Comparison of ENCODE assay signal across 8 mouse cellular contexts in the genomic region with DNA sequence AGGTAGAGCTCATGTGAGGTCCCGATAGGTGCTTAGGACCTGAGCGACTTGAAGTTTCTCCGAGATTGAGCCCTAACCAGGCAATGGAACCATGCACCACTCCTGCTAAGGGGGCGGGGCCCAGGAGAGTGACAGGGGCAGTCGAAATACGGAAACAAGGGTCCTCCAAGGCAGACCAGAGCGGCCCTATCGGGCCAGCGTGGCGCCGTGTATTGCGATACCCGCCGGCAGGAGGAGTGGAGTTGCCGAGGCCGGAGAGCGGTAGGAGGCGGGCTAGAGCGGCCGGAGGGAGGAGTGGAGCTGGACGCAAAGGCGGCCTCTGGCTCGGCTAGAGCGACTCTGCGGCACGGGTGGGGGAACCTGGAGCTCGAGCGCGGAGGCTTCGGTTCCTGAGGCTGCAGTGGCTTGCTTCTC. TPM values are rescaled to one million over a fixed set of nuclear protein-coding genes. Genes with fewer than 3 reads are reported as not detected.
DNase-seq lines count a peak whose midpoint lies in the region; ATAC-seq and TF ChIP-seq lines count a peak whose summit lies in the region.

No protein-coding gene starts in this region.

- H3K4me2 ChIP-seq in heart, embryonic 11.5 days, result peak overlapping the region; percentile 75
- H3K4me2 ChIP-seq in kidney, embryonic 16.5 days (replicated peaks; ENCODE audit: low read depth, low read length), result peak overlapping the region; percentile 94
- H3K4me2 ChIP-seq in myocyte (ENCODE audit: low read depth), result peak overlapping the region; percentile 97

- H3K79me2 ChIP-seq in C2C12 (ENCODE audit: control insufficient read depth, insufficient read depth) (peaks cover 30% of the 10 kb centered on the region), myocyte (ENCODE audit: control insufficient read depth, insufficient read depth) (peaks cover 18% of the 10 kb centered on the region)
- H3K79me2 ChIP-seq in liver, adult 2 months (ENCODE audit: control insufficient read depth, insufficient read depth, low read length), result peaks cover 8% of the 10 kb centered on the region; the same call in 1 of the 2 replicates

- no peaks in the 10 kb centered on the region for H3K9me3 ChIP-seq in erythroblast, embryonic 14.5 days (ENCODE audit: control insufficient read depth, low read length)
- H3K9me3 ChIP-seq in heart, embryonic 11.5 days (replicated peaks; ENCODE audit: control insufficient read depth, low read length), result no peaks in the 10 kb centered on the region
- H3K9me3 ChIP-seq in kidney, embryonic 16.5 days (ENCODE audit: low read length), result no peaks in the 10 kb centered on the region

- no peaks in the 10 kb centered on the region for H3K27me3 ChIP-seq in C2C12 (ENCODE audit: control insufficient read depth, insufficient read depth, insufficient read length)
- no peaks in the 10 kb centered on the region for H3K27me3 ChIP-seq in erythroblast, embryonic 14.5 days (ENCODE audit: control insufficient read depth)
- no peaks in the 10 kb centered on the region for H3K27me3 ChIP-seq in heart, embryonic 11.5 days (ENCODE audit: control insufficient read depth, insufficient read depth, low read length)
- H3K27me3 ChIP-seq in kidney, embryonic 16.5 days (ENCODE audit: insufficient read depth, low read length), result no peaks in the 10 kb centered on the region
- no peaks in the 10 kb centered on the region for H3K27me3 ChIP-seq in liver, adult 2 months (ENCODE audit: control insufficient read depth, insufficient read depth, low read length)
- H3K27me3 ChIP-seq in myocyte (ENCODE audit: control insufficient read depth, insufficient read depth, insufficient read length), result no peaks in the 10 kb centered on the region
- no peaks in the 10 kb centered on the region for H3K27me3 ChIP-seq in splenic B cell, adult 2 months (ENCODE audit: control insufficient read depth, insufficient read depth, low read length, poor library complexity, severe bottlenecking)

- peak; percentile 93 for ATAC-seq in heart, embryonic 11.5 days (replicated peaks; ENCODE audit: insufficient number of reproducible peaks, low FRiP score, low TSS enrichment)
- peak; percentile 98 for ATAC-seq in kidney, embryonic 16.5 days (ENCODE audit: low FRiP score, low TSS enrichment)

- peak; percentile 100 for DNase-seq in brain, embryonic 14.5 days (ENCODE audit: low read depth)
- DNase-seq in liver, adult 2 months (ENCODE audit: extremely low read depth, low read depth, low spot score), result peak; percentile 94
- peak; percentile 99 for DNase-seq in splenic B cell, adult 2 months (ENCODE audit: low read depth, low spot score)

- H3K4me3 ChIP-seq in C2C12 (ENCODE audit: insufficient read depth, poor library complexity, severe bottlenecking), result peak overlapping the region; percentile 60
- peak overlapping the region; percentile 86 for H3K4me3 ChIP-seq in erythroblast, embryonic 14.5 days (replicated peaks)
- peak overlapping the region; percentile 77 for H3K4me3 ChIP-seq in heart, embryonic 11.5 days (ENCODE audit: low read depth, low read length)
- H3K4me3 ChIP-seq in kidney, embryonic 16.5 days (ENCODE audit: low read length), result peak overlapping the region; percentile 62
- peak overlapping the region; percentile 81 for H3K4me3 ChIP-seq in liver, adult 2 months (ENCODE audit: insufficient read depth, low read depth, low read length)
- H3K4me3 ChIP-seq in myocyte, result peak overlapping the region; percentile 73

- peaks cover 12% of the 10 kb centered on the region for H3K79me3 ChIP-seq in C2C12 (ENCODE audit: low read depth)

- no peak; the same call in 1 of the 2 replicates for TF ChIP-seq POLR2A in brain, embryonic 14.5 days (IDR thresholded peaks at IDR 0.05; ENCODE audit: borderline replicate concordance, extremely low read depth, insufficient read depth, insufficient read length, poor library complexity, severe bottlenecking)
- 0 out of 2 replicates have a peak, but pooled peaks have one; percentile 24 for TF ChIP-seq POLR2A in liver, adult 2 months (IDR thresholded peaks at IDR 0.05; ENCODE audit: extremely low read depth, insufficient read depth, low read length)
- peak; percentile 59 for TF ChIP-seq POLR2A in myocyte (IDR thresholded peaks at IDR 0.05; ENCODE audit: insufficient read length, low read depth)

- H3ac ChIP-seq in C2C12 (ENCODE audit: control insufficient read depth, insufficient read length, low read depth) (peak overlapping the region; percentile 85), myocyte (ENCODE audit: control insufficient read depth, insufficient read length) (peak overlapping the region; percentile 8)

- H3K36me3 ChIP-seq in C2C12 (ENCODE audit: control insufficient read depth, insufficient read depth) (peaks cover 7% of the 10 kb centered on the region), myocyte (ENCODE audit: control insufficient read depth, insufficient read depth) (peaks cover 5% of the 10 kb centered on the region)
- H3K36me3 ChIP-seq in erythroblast, embryonic 14.5 days (ENCODE audit: control insufficient read depth), result peaks cover 33% of the 10 kb centered on the region
- H3K36me3 ChIP-seq in heart, embryonic 11.5 days (ENCODE audit: control insufficient read depth, insufficient read depth, low read length), result no peaks in the 10 kb centered on the region
- H3K36me3 ChIP-seq in kidney, embryonic 16.5 days (ENCODE audit: insufficient read depth, low read length), result peaks cover 10% of the 10 kb centered on the region; the same call in 1 of the 2 replicates
- no peaks in the 10 kb centered on the region for H3K36me3 ChIP-seq in liver, adult 2 months (ENCODE audit: control insufficient read depth, insufficient read depth, low read length)
- peaks cover 18% of the 10 kb centered on the region for H3K36me3 ChIP-seq in splenic B cell, adult 2 months (ENCODE audit: control insufficient read depth, insufficient read depth, low read length, poor library complexity, severe bottlenecking)

- no peak for TF ChIP-seq CTCF in C2C12 (IDR thresholded peaks at IDR 0.05; ENCODE audit: control insufficient read depth, insufficient read depth, insufficient read length)
- TF ChIP-seq CTCF in brain, embryonic 14.5 days (IDR thresholded peaks at IDR 0.05; ENCODE audit: borderline replicate concordance, extremely low read depth, insufficient read depth, insufficient read length), result peak; percentile 23; the same call in 1 of the 2 replicates
- peak; percentile 5; the same call in 1 of the 2 replicates for TF ChIP-seq CTCF in liver, adult 2 months (IDR thresholded peaks at IDR 0.05; ENCODE audit: low read depth, low read length)

- H3K9ac ChIP-seq in heart, embryonic 11.5 days (ENCODE audit: low read depth, low read length), result peak overlapping the region; percentile 86
- H3K9ac ChIP-seq in kidney, embryonic 16.5 days (replicated peaks; ENCODE audit: low read length), result peak overlapping the region; percentile 88
- peak overlapping the region; percentile 87 for H3K9ac ChIP-seq in liver, adult 2 months (ENCODE audit: low read depth, low read length)

- WGBS in heart, embryonic 11.5 days (ENCODE audit: insufficient replicate concordance), result under 1% methylated on average over 30 of the region's 30 CpGs
- WGBS in kidney, embryonic 16.5 days, result under 1% methylated on average over 30 of the region's 30 CpGs
- under 1% methylated on average over 30 of the region's 30 CpGs for WGBS in liver, adult 2 months

- peaks cover 73% of the 10 kb centered on the region for H3K4me1 ChIP-seq in erythroblast, embryonic 14.5 days (ENCODE audit: control insufficient read depth)
- peaks cover 37% of the 10 kb centered on the region for H3K4me1 ChIP-seq in heart, embryonic 11.5 days (ENCODE audit: control insufficient read depth, insufficient read depth, low read length)
- peaks cover 35% of the 10 kb centered on the region for H3K4me1 ChIP-seq in kidney, embryonic 16.5 days (ENCODE audit: insufficient read depth, low read length)
- H3K4me1 ChIP-seq in liver, adult 2 months (ENCODE audit: control insufficient read depth, insufficient read depth, low read length), result peaks cover 11% of the 10 kb centered on the region

- H3K27ac ChIP-seq in heart, embryonic 11.5 days (ENCODE audit: low read depth, low read length), result peak overlapping the region; percentile 62
- peak overlapping the region; percentile 84 for H3K27ac ChIP-seq in kidney, embryonic 16.5 days (ENCODE audit: low read length)
- peak overlapping the region; percentile 56 for H3K27ac ChIP-seq in liver, adult 2 months (replicated peaks; ENCODE audit: insufficient read depth, low read depth, low read length)

RNA-seq across cellular contexts. Expression of a gene that starts 1.4 kb away (rescaled TPM):
- 84.4 TPM for polyA plus RNA-seq in C2C12 (2012; fragmentation: generic; extraction: Trizol)
- polyA plus RNA-seq in brain, embryonic 14.5 days (2012; rRNA removed), result 196 and 264 TPM in 2 replicates
- polyA plus RNA-seq in erythroblast, embryonic 14.5 days (2012), result 20.6 and 20.7 TPM in 2 replicates
- 59.2 and 63.3 TPM in 2 replicates for polyA plus RNA-seq in heart, embryonic 11.5 days (2014; fragmentation: Nextera tagmentation; extraction: Ambion mirVana)
- 94.7 and 105 TPM in 2 replicates for polyA plus RNA-seq in kidney, embryonic 16.5 days (2015; fragmentation: Nextera tagmentation; extraction: Ambion mirVana)
- 8.5 and 15.5 TPM in 2 replicates for total RNA-seq in liver, adult 2 months (2014; rRNA removed)
- 46.6 and 62.9 TPM in 2 replicates for polyA plus RNA-seq in liver, adult 2 months (2012; rRNA removed)
- 51.4 TPM for polyA plus RNA-seq in myocyte (2012; fragmentation: generic; extraction: Trizol)

RNA-seq across cellular contexts. Expression of a gene that starts 6.9 kb away (rescaled TPM):
- 0.09 TPM for polyA plus RNA-seq in C2C12 (2012; fragmentation: generic; extraction: Trizol)
- polyA plus RNA-seq in brain, embryonic 14.5 days (2012; rRNA removed), result 0.31 and 0.67 TPM in 2 replicates
- polyA plus RNA-seq in erythroblast, embryonic 14.5 days (2012), result 0.08 and 0.10 TPM in 2 replicates
- polyA plus RNA-seq in heart, embryonic 11.5 days (2014; fragmentation: Nextera tagmentation; extraction: Ambion mirVana), result 0.14 and 0.30 TPM in 2 replicates
- 1.8 and 2.0 TPM in 2 replicates for polyA plus RNA-seq in kidney, embryonic 16.5 days (2015; fragmentation: Nextera tagmentation; extraction: Ambion mirVana)
- 0.18 and 0.60 TPM in 2 replicates for total RNA-seq in liver, adult 2 months (2014; rRNA removed)
- polyA plus RNA-seq in liver, adult 2 months (2012; rRNA removed), result 2.0 and 5.7 TPM in 2 replicates
- 0.12 TPM for polyA plus RNA-seq in myocyte (2012; fragmentation: generic; extraction: Trizol)

RNA-seq across cellular contexts. Expression of a gene that starts 19.9 kb away (rescaled TPM):
- polyA plus RNA-seq in C2C12 (2012; fragmentation: generic; extraction: Trizol) (3,185 TPM), myocyte (2012; fragmentation: generic; extraction: Trizol) (1,912 TPM)
- polyA plus RNA-seq in brain, embryonic 14.5 days (2012; rRNA removed), result 624 and 715 TPM in 2 replicates
- polyA plus RNA-seq in erythroblast, embryonic 14.5 days (2012), result 189 and 353 TPM in 2 replicates
- polyA plus RNA-seq in heart, embryonic 11.5 days (2014; fragmentation: Nextera tagmentation; extraction: Ambion mirVana), result 1,535 and 1,579 TPM in 2 replicates
- 2,217 and 2,364 TPM in 2 replicates for polyA plus RNA-seq in kidney, embryonic 16.5 days (2015; fragmentation: Nextera tagmentation; extraction: Ambion mirVana)
- 205 and 255 TPM in 2 replicates for total RNA-seq in liver, adult 2 months (2014; rRNA removed)
- polyA plus RNA-seq in liver, adult 2 months (2012; rRNA removed), result 191 and 262 TPM in 2 replicates

RNA-seq across cellular contexts. Expression of a gene that starts 34.2 kb away (rescaled TPM):
- polyA plus RNA-seq in C2C12 (2012; fragmentation: generic; extraction: Trizol), result not detected
- 0.08 and 0.11 TPM in 2 replicates for polyA plus RNA-seq in brain, embryonic 14.5 days (2012; rRNA removed)
- not detected in 2 replicates for polyA plus RNA-seq in erythroblast, embryonic 14.5 days (2012)
- not detected in 2 replicates for polyA plus RNA-seq in heart, embryonic 11.5 days (2014; fragmentation: Nextera tagmentation; extraction: Ambion mirVana)
- polyA plus RNA-seq in kidney, embryonic 16.5 days (2015; fragmentation: Nextera tagmentation; extraction: Ambion mirVana), result not detected in 2 replicates
- total RNA-seq in liver, adult 2 months (2014; rRNA removed), result not detected in 2 replicates
- polyA plus RNA-seq in liver, adult 2 months (2012; rRNA removed), result not detected in 2 replicates
- not detected for polyA plus RNA-seq in myocyte (2012; fragmentation: generic; extraction: Trizol)

RNA-seq across cellular contexts. Expression of a gene that starts 34.3 kb away (rescaled TPM):
- polyA plus RNA-seq in C2C12 (2012; fragmentation: generic; extraction: Trizol) (not detected), myocyte (2012; fragmentation: generic; extraction: Trizol) (not detected)
- polyA plus RNA-seq in brain, embryonic 14.5 days (2012; rRNA removed), result 0.08 TPM in 1 of 2 replicates, not detected in the other
- polyA plus RNA-seq in erythroblast, embryonic 14.5 days (2012), result 0.06 TPM in 1 of 2 replicates, not detected in the other
- not detected in 2 replicates for polyA plus RNA-seq in heart, embryonic 11.5 days (2014; fragmentation: Nextera tagmentation; extraction: Ambion mirVana)
- polyA plus RNA-seq in kidney, embryonic 16.5 days (2015; fragmentation: Nextera tagmentation; extraction: Ambion mirVana), result not detected in 2 replicates
- total RNA-seq in liver, adult 2 months (2014; rRNA removed), result not detected in 2 replicates
- polyA plus RNA-seq in liver, adult 2 months (2012; rRNA removed), result not detected in 2 replicates

Comparison
In these comparisons a context has a peak if more than half of its experiments do, and no peak if none do; other contexts are left out.
1. Peak in every context shown above with its lines: DNase-seq, ATAC-seq, H3K4me3 ChIP-seq and H3K27ac ChIP-seq.